Mouse (Mus musculus) cerebellum, adult 11 months (tissue): ENCODE data around the gene Nynrin.

ENCODE experiments used
- DNase-seq: peaks from one replicate; pipeline ENCODE4 v3.0.0; 2022

Nynrin gene

GRCm38 (mm10) chr14:55853621-55854285 is at the start of gene Nynrin:
Nynrin (plus strand) TSS chr14:55854010.
- DNase-seq = no peak

GRCm38 (mm10) chr14:55814885-55815284 is 38.9 kb upstream of the Nynrin start:
- peak; percentile 72 for DNase-seq

- DNase-seq = no peak
Observed at GRCm38 (mm10) chr14:55815310-55815751, 38.5 kb upstream of the Nynrin start.

DNA sequence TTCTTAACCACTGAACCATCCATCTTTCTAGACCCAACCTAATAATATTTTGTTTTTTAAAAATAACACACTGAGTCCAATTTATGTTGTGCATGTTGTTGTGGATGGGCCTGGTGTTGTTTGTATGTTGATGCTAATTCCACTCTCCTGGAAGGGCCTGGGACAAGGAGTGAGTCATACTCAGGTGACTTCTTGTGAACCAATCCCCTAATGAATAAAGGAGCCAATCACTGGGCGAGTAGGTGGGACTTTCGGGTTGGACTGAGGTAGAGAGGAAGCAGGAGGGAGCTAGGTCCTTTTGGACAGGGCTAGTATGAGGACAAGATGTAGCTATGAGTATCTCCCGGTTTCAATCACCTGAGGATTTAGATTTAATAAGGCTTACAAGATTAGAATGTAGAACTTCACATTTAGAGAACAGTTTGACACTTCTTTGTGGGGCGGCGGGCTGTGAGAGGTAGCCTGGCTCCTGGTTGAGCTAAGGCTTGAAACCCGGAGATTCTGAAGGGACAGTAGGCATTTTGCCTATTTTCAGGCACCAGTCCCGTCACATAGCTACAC is 33.9 kb upstream of the Nynrin start:
- no peak for DNase-seq

- no peak for DNase-seq
Observed at GRCm38 (mm10) chr14:55820576-55820975, 33.2 kb upstream of the Nynrin start.

DNA sequence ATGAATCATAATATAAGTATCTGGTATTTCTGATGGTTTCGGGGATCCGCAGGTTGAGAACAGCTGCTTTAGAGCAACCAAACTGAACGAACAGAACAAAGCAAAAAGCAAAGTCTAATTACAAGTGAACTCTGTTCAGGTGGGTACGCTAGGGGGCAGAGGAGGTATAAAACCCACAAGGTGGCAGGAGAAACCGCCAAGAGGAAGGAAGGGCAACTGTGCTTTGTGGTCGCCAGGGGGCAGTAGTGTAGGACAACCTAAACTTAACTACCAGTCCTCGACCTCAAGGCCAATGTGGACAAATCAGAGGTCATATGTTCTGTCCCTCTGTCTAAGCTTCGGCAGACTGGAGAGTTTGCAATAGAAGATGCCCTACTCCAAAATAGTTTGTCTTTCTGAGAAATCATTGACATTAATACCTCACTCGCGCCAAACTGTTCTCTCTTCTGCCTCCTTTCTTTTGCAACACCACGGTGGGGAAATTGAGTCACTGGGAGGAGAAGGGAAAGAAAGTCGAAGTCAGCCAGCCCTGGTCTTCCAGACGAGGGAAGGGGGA is 31.3 kb upstream of the Nynrin start:
- peak; percentile 48 for DNase-seq

DNA sequence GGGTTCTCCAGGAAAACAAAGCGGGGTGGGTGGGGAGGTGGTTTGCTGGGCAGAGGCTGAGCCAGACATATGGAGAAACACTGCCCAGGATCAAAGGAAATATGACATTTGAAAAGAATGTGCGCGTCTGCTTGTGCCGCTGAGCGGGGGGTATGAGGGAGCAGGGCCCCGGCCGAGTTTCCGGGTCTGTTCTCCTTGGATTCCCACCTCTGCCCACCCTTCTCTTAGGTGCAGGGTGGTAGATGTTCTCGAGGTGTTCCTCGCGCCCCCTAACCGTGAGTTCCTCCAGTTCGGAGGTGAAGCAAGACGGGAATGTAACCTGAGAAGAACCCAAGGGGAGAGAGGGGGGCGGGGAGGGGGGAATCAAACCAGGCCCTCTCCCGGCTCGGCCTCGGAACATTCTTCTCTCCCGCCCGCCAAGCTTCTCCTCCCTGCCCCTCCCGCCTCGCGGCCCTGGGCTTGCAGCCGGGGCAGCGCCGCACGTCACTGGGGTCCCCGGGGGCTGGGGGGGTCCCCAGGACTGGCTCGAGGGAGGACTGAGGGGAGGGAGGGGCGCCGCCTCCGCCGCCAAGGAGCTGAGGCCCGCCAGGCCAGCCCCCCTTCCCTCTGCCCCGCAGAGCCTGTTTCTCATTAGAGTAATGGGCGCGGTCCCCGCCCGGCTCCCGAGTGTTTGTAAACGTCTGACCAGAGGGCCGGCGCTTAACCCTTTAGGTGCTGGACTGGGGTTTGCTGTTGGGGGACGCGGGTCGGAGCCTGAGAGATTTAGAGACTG is 30.6 kb upstream of the Nynrin start, which contains the start of gene Nfatc4:
Nfatc4 (plus strand) TSS at position 154 of the 772 bp plus-strand sequence.
- no peak for DNase-seq

GRCm38 (mm10) chr14:55824001-55824480 is 29.8 kb upstream of the Nynrin start:
- DNase-seq = no peak

GRCm38 (mm10) chr14:55824481-55825215 is 29.2 kb upstream of the Nynrin start:
- DNase-seq = no peak

DNA sequence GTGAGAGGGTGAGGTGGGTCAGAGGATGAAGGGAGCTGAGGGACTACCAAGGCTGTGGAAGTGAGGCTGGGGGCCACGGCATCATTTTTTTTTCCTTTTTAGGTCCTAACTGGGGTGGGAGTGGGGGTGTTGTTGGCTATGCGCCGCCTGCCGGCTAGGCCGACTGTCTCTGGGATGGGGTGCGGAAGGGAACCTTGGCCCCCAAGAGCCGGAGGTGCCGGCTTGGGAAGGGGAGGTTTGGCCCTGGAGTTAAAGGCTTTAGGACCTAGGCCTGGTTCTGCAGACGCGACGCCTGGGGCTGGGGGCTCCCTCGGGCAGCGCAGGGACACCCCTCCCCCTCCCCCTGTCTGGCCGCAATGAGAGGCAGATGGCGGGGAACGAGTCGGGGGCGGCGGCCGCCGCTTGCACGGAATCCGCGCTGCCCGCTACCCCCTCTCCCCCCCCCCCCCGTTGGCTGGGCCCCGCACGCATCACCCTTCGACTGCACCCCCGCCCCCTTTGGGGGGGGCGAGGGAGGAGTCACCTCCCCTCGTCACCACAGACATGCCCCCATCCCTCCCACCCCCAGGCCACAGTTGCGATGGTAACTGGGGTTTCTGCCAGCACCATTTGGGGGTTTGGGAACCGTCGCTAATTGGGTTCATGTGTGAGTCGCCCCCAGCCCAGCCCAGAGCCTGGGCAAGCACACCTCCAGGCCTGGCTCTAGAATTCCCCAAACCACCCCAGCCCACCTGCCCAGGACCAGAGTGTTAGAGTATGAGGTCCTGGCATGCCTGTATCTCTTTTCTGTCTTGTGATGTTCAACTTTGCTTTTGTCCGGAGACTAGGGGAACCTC is 28.4 kb upstream of the Nynrin start:
- no peak for DNase-seq

GRCm38 (mm10) chr14:55826142-55826541 is 27.7 kb upstream of the Nynrin start:
- no peak for DNase-seq

GRCm38 (mm10) chr14:55826551-55827340 is 27.1 kb upstream of the Nynrin start:
- DNase-seq = no peak

GRCm38 (mm10) chr14:55828716-55829263 is 25.0 kb upstream of the Nynrin start:
- DNase-seq = no peak

- DNase-seq = no peak
Observed at GRCm38 (mm10) chr14:55829854-55830253, 24.0 kb upstream of the Nynrin start.

DNA sequence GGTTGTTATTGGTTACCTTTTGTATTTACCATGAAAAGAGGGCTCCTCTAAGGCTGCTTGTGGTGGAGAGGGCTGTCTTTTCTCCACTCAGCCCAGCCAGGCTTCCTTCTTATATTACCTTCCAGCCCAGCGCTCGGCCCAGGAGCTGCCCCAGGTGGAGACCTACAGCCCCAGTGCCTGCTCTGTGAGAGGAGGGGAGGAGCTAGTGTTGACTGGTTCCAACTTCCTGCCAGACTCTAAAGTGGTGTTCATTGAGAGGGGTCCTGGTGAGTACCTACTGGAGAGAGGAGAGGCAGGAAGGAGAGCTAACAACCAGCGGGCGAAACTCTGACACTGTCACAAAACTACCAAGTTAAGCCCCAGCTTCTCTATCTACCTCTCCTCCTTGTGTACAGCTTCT is 23.5 kb upstream of the Nynrin start:
- no peak for DNase-seq

GRCm38 (mm10) chr14:55833126-55833525 is 20.7 kb upstream of the Nynrin start:
- DNase-seq = no peak

- DNase-seq = no peak
Observed at GRCm38 (mm10) chr14:55834808-55835533, 18.8 kb upstream of the Nynrin start.

- DNase-seq = no peak
Observed at GRCm38 (mm10) chr14:55838312-55838711, 15.5 kb upstream of the Nynrin start.

GRCm38 (mm10) chr14:55838740-55839139 is 15.1 kb upstream of the Nynrin start:
- DNase-seq = no peak

DNA sequence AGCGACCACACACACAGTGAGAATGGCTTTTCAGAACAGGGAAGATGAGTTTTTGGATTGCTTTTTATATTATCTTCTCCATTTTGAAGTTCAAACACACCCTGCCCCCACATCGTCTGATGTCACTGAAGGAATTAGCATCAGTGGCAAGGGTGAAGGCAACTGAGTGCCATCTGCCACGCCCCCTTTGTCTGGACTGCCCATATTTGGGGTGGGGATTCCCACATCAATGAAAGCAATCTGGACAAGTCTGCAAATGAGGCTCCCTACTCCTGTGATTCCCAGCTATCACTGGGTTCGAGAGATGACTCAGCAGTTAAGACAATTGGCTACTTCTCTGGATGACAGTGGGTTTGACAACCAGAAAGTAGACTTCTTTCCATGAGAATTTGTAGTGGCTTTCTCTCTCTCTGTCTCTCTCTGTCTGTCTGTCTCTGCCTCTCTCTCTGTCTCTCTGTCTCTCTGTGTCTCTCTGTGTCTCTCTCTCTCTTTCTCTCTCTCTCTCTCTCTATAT is 12.9 kb upstream of the Nynrin start:
- no peak for DNase-seq
